Mouse (Mus musculus) spleen, adult 12 weeks (tissue): ENCODE results near the gene Actr5.

Source experiments
- DNase-seq: peaks from one replicate; pipeline ENCODE4 v3.0.0; 2022; ENCODE audit warnings: low spot score

Gene Actr5

DNA sequence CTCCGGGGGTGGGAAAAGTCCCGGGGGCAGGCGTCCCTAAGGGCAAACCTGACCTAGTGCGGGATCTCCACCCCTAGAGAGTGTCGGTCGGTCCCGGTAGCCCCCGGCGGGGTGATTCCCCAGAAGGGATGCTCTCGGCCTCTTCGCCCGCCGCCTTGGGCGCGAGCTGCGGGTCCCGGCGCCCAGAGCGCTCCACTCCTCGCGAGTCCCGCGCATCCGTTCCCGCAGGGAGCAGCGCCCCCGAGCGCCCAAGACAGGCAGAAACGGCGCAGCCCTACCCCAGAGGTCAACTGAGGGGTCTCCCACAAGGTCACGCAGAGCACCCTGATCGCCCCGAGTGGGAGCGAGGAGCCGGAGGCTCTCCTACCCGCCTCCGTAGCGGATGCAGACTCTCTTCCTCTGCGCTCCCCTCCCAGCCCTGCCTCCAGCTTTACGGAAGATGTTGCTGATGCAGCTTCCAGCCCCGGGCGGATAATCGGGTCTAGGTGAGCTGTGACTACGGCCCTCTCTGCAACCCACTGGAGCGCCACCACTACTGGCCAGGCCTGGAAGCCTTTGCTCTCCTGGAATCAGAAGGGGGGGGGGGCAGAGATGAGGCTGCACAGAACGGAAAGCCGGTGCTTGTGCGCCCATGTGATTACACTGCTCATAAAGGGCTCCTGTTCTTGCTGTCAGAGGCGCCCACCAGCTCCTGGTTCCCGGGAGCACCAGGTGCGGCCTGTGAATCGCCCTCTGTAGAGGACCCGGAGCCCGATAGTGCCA, 43.2 kb downstream of the Actr5 start:
- peak; percentile 19 for DNase-seq

DNA sequence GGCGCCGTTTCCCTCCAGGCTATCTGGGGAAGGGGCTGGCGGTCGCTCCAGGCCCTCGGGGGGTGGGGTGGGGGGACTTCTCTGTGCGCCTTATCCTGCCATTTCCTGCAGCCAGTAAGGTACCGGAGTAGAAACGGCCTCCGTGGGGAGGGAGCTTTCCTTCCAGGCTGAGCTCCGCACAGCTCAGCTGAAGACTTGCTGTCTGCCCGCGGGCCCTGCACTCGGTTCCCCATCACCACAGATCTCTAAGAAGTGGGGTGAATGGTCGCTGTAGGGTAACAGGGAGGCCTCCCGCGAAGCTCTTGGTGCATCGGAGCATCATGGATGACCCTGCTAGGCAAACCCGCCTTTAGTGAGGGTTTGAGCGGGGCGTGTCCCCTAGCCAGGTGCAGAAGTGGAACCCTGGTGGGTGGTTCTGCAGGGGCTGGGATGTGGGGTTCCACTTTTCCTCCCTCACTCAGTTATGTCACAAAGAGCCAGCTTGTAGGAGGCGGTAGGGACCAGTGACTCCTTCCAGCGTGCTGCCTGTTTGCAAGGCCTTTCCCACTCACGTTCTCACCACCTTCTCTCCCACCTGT, 43.8 kb downstream of the Actr5 start:
- DNase-seq = no peak

- no peak for DNase-seq
Measured at GRCm38 (mm10) chr2:158669199-158670195, 44.8 kb downstream of the Actr5 start.

- no peak for DNase-seq
Measured at GRCm38 (mm10) chr2:158670571-158670970, 45.9 kb downstream of the Actr5 start.

GRCm38 (mm10) chr2:158672829-158673228, 48.1 kb downstream of the Actr5 start:
- no peak for DNase-seq

DNA sequence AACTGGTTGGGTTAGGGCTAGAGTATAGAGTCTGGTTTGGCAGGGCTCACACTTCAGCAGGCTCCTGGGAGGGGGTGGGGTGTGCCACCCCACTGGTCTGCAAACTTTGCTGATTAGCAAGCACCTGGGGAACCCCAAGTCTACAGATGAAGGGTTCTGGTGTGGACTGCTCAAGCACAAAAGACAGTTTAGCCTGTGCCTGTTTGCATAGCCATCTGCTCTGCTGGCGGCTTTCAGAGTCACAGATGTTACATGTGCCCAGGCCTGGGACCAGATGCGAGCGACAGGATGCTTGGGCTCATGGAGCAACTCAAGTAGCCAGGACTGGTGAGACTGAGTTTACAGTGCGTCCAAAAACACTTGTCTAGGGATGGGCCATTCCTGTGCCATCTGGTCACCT, 48.8 kb downstream of the Actr5 start:
- peak; percentile 34 for DNase-seq

DNA sequence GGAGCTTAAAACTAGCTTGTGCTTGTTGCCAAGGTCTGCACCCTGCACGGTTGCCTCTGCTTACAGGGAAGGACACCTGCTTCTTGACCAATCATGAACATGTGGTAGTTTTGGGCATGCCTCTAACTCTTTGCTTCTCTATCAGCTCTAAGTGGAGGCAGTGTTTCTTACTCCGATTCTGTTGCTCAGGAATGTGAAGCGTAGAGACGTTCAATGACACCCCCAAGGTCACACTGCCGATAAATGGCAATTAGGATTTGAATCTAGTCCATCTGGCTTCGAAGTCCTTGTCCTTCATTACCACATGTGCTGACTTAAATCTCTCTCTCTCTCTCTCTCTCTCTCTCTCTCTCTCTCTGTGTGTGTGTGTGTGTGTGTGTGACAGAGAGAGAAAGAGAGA, 49.4 kb downstream of the Actr5 start:
- DNase-seq = no peak

DNA sequence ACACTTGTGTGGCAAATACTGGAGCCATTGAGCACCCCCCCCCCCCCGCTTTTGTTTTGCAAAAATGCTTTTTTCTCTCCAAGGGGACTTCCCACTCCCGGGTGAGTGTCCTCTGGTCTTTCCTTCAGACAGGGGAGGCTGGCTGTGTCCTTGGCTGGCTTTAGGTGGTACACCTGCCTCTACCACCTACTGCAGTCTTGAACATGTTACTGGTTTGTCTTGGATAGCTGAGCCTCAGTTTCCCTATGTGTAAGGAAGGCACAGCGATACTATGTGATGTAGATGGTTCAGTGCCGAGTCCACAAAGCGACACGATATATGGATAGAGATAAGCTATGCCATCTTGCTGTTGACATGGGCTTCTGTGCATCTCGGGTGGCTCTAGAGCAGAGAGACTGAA, 50.1 kb downstream of the Actr5 start:
- DNase-seq = no peak

DNA sequence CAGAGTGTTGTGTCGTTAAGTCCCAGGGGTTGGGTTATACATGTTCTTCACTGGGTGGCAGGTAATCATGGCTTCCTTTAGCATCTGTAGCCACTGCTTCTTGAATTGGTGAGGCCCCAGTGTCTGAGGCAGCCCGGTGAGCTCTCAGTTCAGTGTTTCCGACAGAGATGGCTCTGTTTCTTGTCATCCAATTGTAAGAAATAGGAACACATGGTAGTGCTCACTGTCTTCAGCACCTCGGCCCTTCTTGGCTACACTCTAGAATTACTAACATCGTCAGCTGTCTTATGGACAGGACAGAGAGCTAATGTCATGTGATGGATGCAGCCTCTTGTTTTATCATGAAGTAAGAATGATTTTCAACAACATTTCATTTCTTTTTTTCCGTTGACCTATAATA, 50.5 kb downstream of the Actr5 start:
- DNase-seq = no peak

DNA sequence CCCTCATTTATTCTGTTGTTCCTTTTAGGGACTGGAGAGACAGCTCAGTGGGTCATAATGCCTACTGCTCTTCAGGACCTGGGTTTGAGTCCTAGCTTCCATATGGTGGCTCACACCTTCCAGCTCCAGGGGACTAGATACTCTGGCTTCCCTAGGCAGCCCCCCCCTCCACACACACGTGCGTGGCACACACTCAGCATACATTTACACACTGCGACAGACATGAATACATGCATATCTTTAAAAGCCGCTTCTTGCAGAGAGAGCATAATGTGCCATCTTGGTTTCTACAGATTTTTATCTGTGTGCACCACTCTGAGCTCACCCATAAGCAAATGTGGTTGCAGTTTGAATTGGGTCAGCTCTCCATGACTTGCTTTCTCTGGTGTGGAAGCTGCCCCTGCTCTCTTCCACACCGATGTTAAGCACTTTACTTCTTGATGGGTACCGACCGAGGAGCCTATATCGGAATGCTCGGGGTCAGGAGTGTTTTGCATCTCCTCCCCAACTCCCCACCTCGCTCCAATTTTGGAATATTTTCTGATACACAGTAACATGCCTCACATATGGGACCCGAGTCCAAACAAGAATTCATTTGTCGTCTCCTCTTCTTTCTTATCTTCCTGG, 51.3 kb downstream of the Actr5 start:
- DNase-seq = no peak

GRCm38 (mm10) chr2:158677946-158678345, 53.3 kb downstream of the Actr5 start:
- no peak for DNase-seq

GRCm38 (mm10) chr2:158679091-158679490, 54.4 kb downstream of the Actr5 start:
- no peak for DNase-seq

- no peak for DNase-seq
Measured at GRCm38 (mm10) chr2:158680357-158680889, 55.7 kb downstream of the Actr5 start.

GRCm38 (mm10) chr2:158681714-158682113, 57.0 kb downstream of the Actr5 start:
- DNase-seq = no peak

DNA sequence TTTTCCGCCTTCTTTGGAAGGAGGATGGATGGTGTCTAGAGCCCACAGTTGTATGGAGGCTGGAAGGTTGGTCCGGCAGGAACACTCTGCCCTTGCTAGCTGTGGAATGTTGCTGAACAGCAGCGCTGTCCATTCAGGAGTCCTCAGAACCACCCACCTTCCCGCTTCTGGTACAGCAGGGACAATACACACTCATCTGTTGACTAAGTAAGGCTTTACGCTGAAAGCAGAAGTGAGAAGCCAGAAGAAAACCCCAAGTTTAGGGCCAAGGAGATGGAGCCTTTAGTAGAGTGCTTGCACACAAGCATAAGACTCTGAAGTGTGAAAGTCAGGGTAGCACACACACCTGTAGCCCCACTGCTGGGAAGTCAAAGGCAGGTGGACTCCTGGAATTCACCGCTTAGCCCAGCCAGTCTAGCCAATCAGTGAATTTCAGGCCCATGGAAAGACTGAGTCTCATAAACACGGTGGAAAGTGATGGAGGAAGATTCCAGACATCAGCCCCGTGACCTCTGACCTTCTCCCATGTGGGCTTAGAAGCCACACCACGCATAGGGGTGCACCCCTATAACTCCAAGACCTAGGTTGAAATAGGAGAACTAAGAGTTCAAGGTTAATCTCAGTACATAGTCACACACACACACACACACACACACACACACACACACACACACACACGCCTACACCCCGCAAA, 57.8 kb downstream of the Actr5 start:
- DNase-seq = no peak

GRCm38 (mm10) chr2:158683038-158683413, 58.3 kb downstream of the Actr5 start:
- no peak for DNase-seq

DNA sequence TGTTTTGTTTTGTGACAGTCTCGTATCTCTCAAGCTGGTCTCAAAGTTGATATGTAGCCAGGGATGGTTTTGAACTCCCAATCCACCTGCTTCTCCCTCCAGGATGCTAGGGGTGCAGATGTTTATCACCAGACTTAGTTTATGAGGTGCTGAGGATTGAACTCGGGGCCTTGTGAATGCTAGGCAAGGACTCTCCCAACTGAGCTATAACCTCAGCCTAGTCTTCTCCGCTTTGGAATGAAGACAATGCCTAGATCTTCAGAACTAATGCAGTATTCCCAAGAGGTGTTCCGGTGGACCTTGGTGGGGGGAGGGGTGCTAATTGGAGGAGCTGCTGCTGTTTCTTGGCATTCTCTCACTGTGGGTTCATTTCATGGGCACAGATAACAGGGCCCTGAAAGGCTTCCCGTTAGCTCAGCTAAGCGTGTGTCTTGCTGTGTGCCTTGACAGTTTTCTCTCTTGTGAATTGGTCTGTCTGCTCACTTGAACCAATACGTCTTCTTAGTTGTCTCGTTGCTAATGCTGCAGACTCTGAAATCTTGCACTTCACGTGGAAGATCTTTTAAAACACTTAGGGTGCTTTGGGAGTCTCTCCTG, 59.7 kb downstream of the Actr5 start:
- DNase-seq = no peak

DNA sequence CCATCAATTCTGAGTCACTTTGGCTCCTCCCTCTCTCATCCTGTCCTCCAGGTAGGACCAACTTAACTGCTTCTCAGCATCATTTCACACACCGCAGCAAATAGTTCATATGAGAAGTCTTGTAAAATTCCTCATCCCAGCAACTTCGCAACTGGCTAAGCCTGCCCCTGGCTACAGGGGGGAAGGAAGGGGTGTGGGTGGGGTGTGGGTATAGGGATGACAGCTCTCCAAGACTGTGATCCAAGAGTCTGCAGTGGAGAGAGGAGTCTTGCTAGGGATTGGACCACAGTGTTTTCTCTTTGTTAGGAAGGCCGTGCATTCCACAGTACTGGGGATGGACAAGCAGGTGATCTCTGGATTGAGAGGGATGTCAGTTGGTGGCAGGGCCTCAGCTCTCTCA, 60.2 kb downstream of the Actr5 start:
- no peak for DNase-seq

DNA sequence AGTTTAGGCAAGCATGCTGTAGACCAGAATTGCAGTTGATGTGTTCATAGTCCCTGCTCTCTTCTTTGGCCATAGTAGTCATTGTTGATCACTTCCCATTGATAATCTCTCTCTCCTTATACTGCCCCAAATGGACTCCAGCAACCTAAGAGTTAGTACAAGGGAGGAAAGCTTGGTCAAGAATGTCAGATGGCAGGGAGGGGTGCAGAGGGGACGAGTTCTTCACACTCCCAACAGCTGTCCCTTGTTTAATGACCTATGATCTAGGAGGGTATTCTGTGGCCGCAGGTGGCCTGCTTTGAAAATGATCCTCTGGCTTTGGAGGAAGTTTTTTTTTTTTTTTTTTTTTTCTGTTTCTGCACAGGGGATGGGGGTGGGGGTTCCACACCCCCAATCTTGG, 61.7 kb downstream of the Actr5 start:
- DNase-seq = no peak

GRCm38 (mm10) chr2:158687804-158688241, 63.1 kb downstream of the Actr5 start:
- DNase-seq = peak; percentile 26
